Mouse (Mus musculus) stomach, embryonic 16.5 days (tissue): ENCODE results near the gene Ezr. TPM values are rescaled to one million over a fixed set of nuclear protein-coding genes. Genes with fewer than 3 reads are reported as not detected.
"Not testable (repeated sequence)": the region's sequence is repeated elsewhere in the genome, so short reads cannot be mapped to it uniquely, and the experiment has no call there.

ENCODE experiments used
- ATAC-seq: fragments of 200-750 bp; cut with Nextera tagmentation; 2 replicates; pipeline ENCODE4 v1.8.0; 2017; ENCODE audit warnings: moderate number of reproducible peaks, moderate TSS enrichment; ENCODE audit not compliant: insufficient read depth, low FRiP score
- H3K27ac ChIP-seq: fragments of 300-500 bp; sonication (generic); 2 replicates; pipeline ENCODE4 v1.5.1; 2014; ENCODE audit warnings: low read length
- H3K27me3 ChIP-seq: fragments of 300-500 bp; sonication (generic); 2 replicates; pipeline ENCODE4 v1.6.1; 2014; ENCODE audit warnings: low read length, control low read depth, mixed read lengths; ENCODE audit not compliant: control insufficient read depth, insufficient read depth
- H3K36me3 ChIP-seq: fragments of 300-500 bp; sonication (generic); 2 replicates; pipeline ENCODE4 v1.6.1; 2014; ENCODE audit warnings: low read length; ENCODE audit not compliant: control insufficient read depth, insufficient read depth
- H3K4me1 ChIP-seq: fragments of 300-500 bp; sonication (generic); 2 replicates; pipeline ENCODE4 v1.6.1; 2014; ENCODE audit warnings: low read length, control low read depth, mixed read lengths; ENCODE audit not compliant: control insufficient read depth, insufficient read depth
- H3K4me2 ChIP-seq: fragments of 300-500 bp; sonication (generic); 2 replicates; pipeline ENCODE4 v1.6.1; 2014; ENCODE audit warnings: low read depth, low read length, mixed read lengths
- H3K4me3 ChIP-seq: fragments of 300-500 bp; sonication (generic); replicated peaks from 2 replicates; pipeline ENCODE4 v1.5.1; 2014; ENCODE audit warnings: mild to moderate bottlenecking, low read length
- H3K9ac ChIP-seq: fragments of 300-500 bp; sonication (generic); 2 replicates; pipeline ENCODE4 v1.6.1; 2014; ENCODE audit warnings: low read length
- H3K9me3 ChIP-seq: fragments of 300-500 bp; sonication (generic); replicated peaks from 2 replicates; pipeline ENCODE4 v1.6.1; 2016; ENCODE audit warnings: low read length, control low read depth; ENCODE audit not compliant: control insufficient read depth
- WGBS: fragments of 180-500 bp; shearing (Covaris S2); extraction: QIAGEN DNeasy Blood & Tissue Kit; methylation state at CpG from one replicate; pipeline ENCODE4 v1.1.7; 2014; 5-methylcytosine and 5-hydroxymethylcytosine counted together
- polyA plus RNA-seq: library from polyadenylated mRNA; unstranded; fragments of >200 nt; fragmentation: Nextera tagmentation; extraction: Ambion mirVana; gene quantifications from 2 replicates; pipeline ENCODE4 v1.2.1, GENCODE M21; 2015

The Ezr gene
- polyA plus RNA-seq, 1 experiment from 2014 or later, result 266 TPM

DNA sequence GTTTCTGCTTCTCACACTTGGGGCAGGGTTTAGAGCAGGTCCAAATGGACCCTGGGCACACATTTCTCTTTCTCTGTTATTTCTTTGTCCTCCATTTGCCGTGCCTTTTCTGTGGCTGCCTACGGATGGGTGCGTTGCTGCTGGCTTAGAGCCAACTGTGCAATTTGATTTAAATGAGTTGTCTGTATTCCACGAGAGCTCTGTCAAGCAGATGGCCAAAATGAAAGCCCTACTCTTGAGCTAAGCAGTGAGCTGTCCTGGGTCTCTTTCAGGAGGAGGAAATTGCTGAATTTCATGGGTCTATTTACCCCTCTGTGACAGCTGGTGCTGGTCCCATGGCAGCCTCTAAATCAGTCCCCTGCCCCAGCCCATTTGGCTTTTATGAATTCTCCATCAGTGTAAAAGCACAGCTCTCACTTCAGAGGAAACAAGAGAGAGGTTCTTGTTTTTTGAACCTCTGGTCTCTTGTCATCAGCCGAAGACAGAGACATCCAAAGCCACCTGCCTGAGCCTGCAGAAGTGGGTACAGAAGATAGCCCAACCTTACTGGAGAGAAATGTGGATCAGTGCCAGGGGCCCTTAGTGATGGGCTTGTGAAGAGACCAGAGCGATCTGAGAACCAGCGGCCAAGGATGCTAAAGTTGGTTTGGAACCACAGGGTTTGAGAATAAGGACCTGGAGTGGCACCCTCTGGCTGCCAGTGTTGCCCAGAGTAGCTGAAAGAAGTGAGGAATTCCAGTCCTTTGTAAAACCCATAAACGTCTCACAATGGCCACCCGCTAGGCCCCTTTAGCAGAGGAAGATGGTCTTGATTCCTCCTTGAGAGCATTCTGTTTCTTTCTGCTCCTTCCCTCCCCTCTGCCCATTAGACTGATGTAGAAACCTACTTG is 79.0 kb downstream of the Ezr start:
- ATAC-seq, H3K4me2 ChIP-seq, H3K9me3 ChIP-seq, H3K27ac ChIP-seq, H3K4me1 ChIP-seq, H3K4me3 ChIP-seq, H3K36me3 ChIP-seq, H3K27me3 ChIP-seq, H3K9ac ChIP-seq: not testable (repeated sequence)
- 49% methylated on average over 6 of the region's 9 CpGs for WGBS

DNA sequence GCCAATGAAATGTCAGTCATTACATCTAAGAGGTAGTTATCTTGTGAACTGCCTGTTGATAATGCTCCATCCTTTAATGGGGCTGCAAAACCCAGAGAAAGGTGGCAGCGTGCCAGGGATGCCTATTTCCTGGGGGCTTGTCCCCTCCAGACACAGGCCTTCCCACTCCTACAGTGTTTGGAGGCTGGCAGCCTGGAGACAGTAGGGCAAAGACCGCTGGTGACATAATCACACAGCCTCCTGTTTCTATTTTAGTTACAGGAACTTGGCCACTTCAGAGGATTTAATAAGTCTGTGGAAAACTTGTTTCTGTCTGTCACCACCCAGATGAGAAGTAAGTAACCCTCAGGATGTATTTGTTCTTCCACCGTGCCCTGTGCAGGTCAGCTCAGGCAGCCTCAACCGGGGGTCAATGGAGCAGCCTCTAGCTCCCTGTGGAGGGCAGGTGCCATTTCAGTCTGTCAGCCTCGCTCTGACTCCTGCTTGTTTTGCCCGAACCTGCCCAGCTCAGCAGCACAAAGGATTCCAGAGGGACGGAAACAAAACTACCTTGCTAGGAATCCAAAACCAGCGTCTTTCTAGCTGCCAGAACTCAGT is 79.9 kb downstream of the Ezr start:
- not testable (repeated sequence) for H3K4me3 ChIP-seq, H3K36me3 ChIP-seq, H3K4me2 ChIP-seq, H3K4me1 ChIP-seq, ATAC-seq, H3K27ac ChIP-seq, H3K9me3 ChIP-seq, H3K27me3 ChIP-seq, H3K9ac ChIP-seq
- 38% methylated on average over 2 of the region's 8 CpGs for WGBS

DNA sequence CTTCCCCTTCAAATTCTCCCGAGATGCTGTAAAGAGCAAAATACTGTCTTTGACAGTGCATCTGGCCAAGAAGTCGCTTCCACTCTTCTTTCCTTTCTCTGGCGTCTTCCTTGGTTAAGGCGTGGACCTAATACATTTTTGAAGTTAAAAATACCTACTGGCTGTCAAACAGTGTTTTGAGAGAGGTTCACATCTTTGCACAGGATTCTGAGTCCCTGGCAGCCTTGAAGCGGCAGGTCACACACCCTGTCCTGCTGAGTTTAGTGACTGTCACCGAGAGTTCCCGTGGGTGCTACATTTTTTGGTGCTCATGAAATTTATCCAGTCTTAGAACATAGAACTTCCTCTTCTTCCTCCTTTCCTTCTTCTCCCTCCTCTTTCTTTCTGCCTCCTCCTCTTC is 82.5 kb downstream of the Ezr start:
- H3K27me3 ChIP-seq, H3K36me3 ChIP-seq, H3K9ac ChIP-seq, H3K4me3 ChIP-seq, H3K4me2 ChIP-seq, H3K27ac ChIP-seq, H3K4me1 ChIP-seq, H3K9me3 ChIP-seq, ATAC-seq: not testable (repeated sequence)
- WGBS, result 74% methylated on average over 4 of the region's 7 CpGs

DNA sequence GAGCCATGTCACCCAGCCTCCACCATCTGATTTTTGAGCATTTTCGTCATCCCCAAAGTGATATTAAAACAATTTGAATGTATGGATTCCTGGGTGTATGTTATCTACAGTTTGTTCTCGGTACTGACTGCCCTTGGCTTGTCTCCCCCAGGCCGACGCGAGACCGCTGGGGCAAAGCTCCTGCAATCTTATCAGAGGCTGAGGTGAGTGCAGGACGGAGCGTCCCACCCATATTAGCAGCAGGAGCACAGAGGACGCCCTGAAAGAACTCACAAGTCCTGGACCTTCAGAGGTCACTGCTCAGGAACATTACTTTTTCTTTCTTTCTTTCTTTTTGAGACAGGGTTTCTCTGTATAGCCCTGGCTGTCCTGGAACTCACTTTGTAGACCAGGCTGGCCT is 83.1 kb downstream of the Ezr start:
- H3K27me3 ChIP-seq, H3K27ac ChIP-seq, H3K4me1 ChIP-seq, H3K9ac ChIP-seq, H3K4me2 ChIP-seq, H3K4me3 ChIP-seq, H3K36me3 ChIP-seq, H3K9me3 ChIP-seq: not testable (repeated sequence)
- 64% methylated on average over 8 of the region's 9 CpGs for WGBS
- peak; percentile 38 for ATAC-seq

DNA sequence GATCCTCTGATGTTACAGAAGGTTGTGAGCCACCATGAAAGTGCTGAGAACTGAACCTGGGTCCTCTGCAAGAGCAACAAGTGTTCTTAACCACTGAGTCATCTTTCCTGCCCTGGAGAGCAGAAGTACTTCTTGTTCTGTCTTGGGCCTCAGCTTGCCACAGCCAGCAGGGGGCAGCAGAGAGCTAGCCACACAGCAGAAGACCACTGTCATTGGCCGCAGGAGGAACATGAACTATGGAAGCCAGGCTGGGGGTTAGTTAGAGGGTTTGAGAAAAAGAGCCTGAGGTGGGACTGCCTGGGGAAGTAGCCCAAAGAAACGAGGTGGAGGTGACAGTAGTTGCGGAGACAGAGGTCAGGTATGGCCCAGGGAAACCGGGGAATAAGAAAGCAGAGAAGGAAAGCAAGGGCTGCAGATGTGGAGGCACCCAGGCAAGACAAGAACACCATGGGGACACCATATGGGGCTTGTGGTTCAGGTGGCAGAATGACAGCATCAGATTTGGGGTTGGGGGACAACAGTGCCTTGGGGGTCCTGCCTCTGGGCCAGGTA is 85.3 kb downstream of the Ezr start:
- not testable (repeated sequence) for H3K4me3 ChIP-seq, H3K4me1 ChIP-seq, H3K4me2 ChIP-seq, H3K9me3 ChIP-seq, H3K36me3 ChIP-seq, H3K27me3 ChIP-seq, H3K27ac ChIP-seq, H3K9ac ChIP-seq
- peak; percentile 67; the same call in 1 of the 2 replicates for ATAC-seq
- WGBS, result 40% methylated on average over 3 of the region's 4 CpGs

DNA sequence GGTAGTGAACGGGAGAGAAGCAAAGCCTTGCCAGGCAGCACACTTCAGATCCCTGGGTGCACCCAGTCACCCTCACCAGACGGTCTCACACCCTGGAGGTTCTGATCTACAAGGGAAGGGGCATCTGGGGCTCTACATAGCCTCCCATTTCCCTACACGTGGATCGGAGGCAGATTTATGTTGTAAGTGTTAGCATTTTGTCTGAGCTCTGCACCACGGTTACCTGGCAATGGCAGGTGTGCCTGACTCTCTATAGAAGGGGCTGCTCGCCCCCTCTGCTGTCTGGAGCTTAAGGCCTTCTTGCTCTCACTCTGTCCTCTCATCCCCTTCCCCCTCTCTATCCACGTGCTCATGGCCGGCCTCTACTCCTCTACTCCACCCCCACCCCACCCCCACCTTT is 86.1 kb downstream of the Ezr start:
- WGBS, result 48% methylated on average over 8 of the region's 8 CpGs
- H3K4me2 ChIP-seq, H3K4me1 ChIP-seq, H3K27ac ChIP-seq, H3K4me3 ChIP-seq, H3K9me3 ChIP-seq, H3K9ac ChIP-seq, H3K36me3 ChIP-seq, H3K27me3 ChIP-seq: not testable (repeated sequence)
- ATAC-seq, result peak; percentile 35; the same call in 1 of the 2 replicates

DNA sequence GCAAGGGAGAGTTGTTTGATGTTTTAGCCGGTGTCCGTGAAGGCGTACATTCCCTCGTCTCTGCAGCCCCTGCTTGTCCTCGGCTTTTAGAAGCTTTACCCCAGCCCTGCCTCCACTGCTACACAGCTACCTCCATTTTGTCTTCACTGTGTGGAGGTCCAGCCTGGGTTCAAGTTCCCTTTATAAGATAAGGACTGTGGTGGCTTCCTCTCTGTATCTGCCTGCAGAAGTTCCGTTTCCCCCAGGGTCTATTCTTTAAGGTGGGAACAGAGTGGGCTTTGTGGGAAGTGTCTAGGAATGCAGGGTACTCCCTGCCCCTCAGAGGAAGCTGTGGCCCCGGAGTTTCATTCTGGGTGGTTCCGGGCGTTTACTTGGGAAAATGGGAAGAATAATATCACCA is 86.9 kb downstream of the Ezr start:
- H3K9me3 ChIP-seq, H3K4me1 ChIP-seq, ATAC-seq, H3K27me3 ChIP-seq, H3K27ac ChIP-seq, H3K4me3 ChIP-seq, H3K9ac ChIP-seq, H3K36me3 ChIP-seq, H3K4me2 ChIP-seq: not testable (repeated sequence)
- 79% methylated on average over 9 of the region's 9 CpGs for WGBS

DNA sequence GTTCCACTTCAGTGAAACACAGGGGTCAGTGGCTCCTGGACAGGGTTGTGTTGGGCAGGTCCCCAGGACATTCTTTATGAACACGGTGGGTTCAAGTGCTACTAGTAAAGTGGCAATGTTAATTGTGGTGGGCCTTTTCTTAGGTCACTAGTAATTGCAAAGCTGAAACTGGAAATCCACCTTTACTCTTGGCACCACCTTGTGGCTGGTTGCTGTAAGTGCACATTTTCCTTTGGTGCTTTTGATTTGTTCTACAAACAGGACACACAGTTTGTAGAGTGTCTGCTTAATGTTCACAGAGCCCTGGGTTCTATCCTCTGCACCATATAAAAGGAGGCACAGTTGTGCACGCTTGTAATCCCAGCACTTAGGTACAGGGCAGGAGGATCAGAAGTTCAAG is 91.0 kb downstream of the Ezr start:
- not testable (repeated sequence) for ATAC-seq, H3K27me3 ChIP-seq, H3K4me1 ChIP-seq, H3K9ac ChIP-seq, H3K4me3 ChIP-seq, H3K36me3 ChIP-seq, H3K27ac ChIP-seq, H3K9me3 ChIP-seq, H3K4me2 ChIP-seq
- 11% methylated on average over 2 of the region's 2 CpGs for WGBS

DNA sequence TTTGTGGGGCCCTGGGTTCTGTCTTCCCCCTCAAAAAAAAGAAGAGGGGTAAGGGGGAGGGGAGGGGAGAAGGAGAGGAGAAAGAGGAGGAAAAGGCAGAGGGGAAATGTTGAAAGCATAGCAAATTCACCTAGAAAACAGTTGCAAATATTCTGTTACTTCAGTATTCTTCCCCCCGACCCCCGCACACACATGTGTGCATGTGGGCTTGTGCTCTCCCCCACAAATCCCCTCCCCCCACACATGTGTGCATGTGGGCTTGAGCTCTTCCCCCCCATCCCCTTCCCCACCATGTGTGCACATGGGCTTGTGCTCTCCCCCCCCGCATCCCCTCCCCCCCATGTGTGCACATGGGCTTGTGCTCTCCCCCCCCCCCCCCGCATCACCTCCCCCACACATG is 93.2 kb downstream of the Ezr start:
- H3K4me3 ChIP-seq, result not testable (repeated sequence)
- 88% methylated on average over 3 of the region's 4 CpGs for WGBS

More for the DNA sequence above, 93.2 kb downstream of the Ezr start:
- not testable (repeated sequence) for H3K9me3 ChIP-seq, H3K4me2 ChIP-seq, H3K9ac ChIP-seq, H3K27me3 ChIP-seq, H3K4me1 ChIP-seq, H3K36me3 ChIP-seq, ATAC-seq, H3K27ac ChIP-seq
